Mouse (Mus musculus): ENCODE measurements around the gene Il21. TPM values are rescaled to one million over a fixed set of nuclear protein-coding genes. Genes with fewer than 3 reads are reported as not detected.

Gene Il21
- polyA plus RNA-seq, 1 experiment from 2014 or later = not detected

DNA sequence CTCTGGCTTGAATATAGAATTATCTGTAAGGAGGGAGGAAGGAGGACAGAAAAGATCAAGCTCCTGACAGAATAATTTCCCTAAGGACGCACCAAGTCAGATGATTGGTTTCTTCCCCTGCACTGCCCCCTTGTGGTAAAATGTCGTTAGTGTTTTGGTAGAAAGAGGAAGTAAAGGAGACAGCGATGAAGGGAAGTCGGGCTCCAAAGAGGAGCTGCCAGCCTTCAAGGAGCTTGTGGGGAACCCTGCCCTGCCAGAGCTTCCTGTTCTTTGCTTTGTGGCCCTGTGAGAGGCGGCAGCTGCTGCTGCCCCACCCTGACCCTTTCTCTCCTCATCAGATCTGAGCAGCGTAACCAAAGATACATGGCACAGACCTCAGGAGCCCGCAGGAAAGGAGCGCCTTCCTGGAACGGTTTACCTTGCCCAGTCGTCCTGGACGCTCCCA is 28.4 kb downstream of the Il21 start:
- peak; percentile 90 for ATAC-seq (ENCODE audit: low read depth)
- H3K9me3 ChIP-seq (ENCODE audit: control insufficient read depth, low read length) = no peaks in the 10 kb centered on the region
- whole genome bisulfite sequencing = 2% methylated on average over 11 of the region's 11 CpGs
- peak overlapping the region; percentile 91 for H3K4me2 ChIP-seq (ENCODE audit: low read depth, low read length)
- no peaks in the 10 kb centered on the region for H3K4me1 ChIP-seq (ENCODE audit: control insufficient read depth, insufficient read depth, low read length)
- H3K36me3 ChIP-seq (ENCODE audit: control insufficient read depth, insufficient read depth, low read length) = no peaks in the 10 kb centered on the region
- no peaks in the 10 kb centered on the region for H3K27me3 ChIP-seq (ENCODE audit: control insufficient read depth, insufficient read depth, low read length)
- peak overlapping the region; percentile 41 for H3K4me3 ChIP-seq (ENCODE audit: low read depth, low read length)
- peak overlapping the region; percentile 65 for H3K9ac ChIP-seq (replicated peaks; ENCODE audit: low read depth, low read length)
- no peak overlapping the region for H3K27ac ChIP-seq (ENCODE audit: low read depth, low read length)

DNA sequence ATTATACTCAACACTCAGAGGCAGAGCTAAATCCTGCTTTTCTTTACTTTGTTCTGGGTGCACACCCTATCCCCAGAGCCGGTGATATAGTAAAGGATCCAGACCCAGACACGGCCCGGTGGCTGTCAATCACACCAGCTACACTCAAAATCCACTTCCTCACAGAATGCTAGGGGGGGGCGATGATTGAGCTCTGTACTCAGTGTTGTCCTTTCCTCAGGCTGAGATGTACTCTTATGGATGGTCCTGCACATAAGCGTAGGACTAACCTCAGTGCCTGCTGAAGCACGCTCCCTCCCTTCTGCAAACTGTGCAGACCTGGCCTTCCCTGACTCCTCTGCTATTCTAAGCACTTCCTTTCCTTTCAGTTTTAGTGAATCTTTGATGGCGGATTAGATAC is 29.6 kb downstream of the Il21 start:
- H3K27me3 ChIP-seq (ENCODE audit: control insufficient read depth, insufficient read depth, low read length) = no peaks in the 10 kb centered on the region
- WGBS = 79% methylated on average over 7 of the region's 7 CpGs
- no peak for ATAC-seq (ENCODE audit: low read depth)
- H3K4me3 ChIP-seq (ENCODE audit: low read depth, low read length) = no peak overlapping the region
- no peak overlapping the region for H3K4me2 ChIP-seq (ENCODE audit: low read depth, low read length)
- no peak overlapping the region for H3K27ac ChIP-seq (ENCODE audit: low read depth, low read length)
- no peaks in the 10 kb centered on the region for H3K4me1 ChIP-seq (ENCODE audit: control insufficient read depth, insufficient read depth, low read length)
- H3K9ac ChIP-seq (replicated peaks; ENCODE audit: low read depth, low read length) = no peak overlapping the region
- H3K36me3 ChIP-seq (ENCODE audit: control insufficient read depth, insufficient read depth, low read length) = no peaks in the 10 kb centered on the region
- no peaks in the 10 kb centered on the region for H3K9me3 ChIP-seq (ENCODE audit: control insufficient read depth, low read length)

DNA sequence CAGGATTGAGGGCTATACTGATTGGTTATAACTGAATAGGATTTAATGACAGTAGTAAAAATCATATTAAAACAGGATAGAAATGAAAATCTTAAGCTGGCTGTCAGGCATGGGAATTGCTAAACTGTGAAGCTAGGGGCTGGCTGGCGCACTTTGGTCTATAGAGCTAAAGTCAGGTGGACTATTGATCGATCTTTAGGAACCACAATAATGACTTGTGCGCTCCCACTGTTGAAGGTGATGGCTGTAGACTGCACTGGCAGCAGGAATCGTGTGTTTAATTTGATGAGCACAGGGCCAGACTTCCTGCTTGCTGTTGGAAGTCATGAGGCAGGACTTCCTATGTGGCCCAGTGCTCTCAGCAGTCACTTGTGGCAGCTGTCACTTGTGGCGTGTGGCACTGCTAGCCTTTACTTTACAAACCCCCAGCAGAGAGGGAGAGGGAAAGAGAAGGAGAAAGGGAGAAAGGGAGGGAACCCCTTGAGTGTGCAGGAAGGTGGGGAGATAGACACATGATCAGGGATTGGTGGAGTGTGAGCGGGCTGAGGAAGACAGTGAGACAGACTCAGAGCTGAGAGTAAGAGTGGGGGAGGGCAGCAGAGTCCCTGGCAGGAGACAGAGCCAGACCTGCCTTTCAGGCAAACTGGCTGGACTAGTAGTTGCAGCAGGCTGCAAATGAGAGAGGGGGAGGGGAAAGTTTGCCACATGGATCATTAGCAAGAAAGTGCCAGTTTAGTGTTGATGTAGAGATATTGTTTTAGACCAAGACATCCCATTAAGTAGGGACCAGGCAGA is 31.1 kb downstream of the Il21 start:
- WGBS = 70% methylated on average over 6 of the region's 6 CpGs
- H3K4me1 ChIP-seq (ENCODE audit: control insufficient read depth, insufficient read depth, low read length) = no peaks in the 10 kb centered on the region
- no peak overlapping the region for H3K4me2 ChIP-seq (ENCODE audit: low read depth, low read length)
- no peak overlapping the region for H3K9ac ChIP-seq (replicated peaks; ENCODE audit: low read depth, low read length)
- no peak for ATAC-seq (ENCODE audit: low read depth)
- no peaks in the 10 kb centered on the region for H3K27me3 ChIP-seq (ENCODE audit: control insufficient read depth, insufficient read depth, low read length)
- H3K27ac ChIP-seq (ENCODE audit: low read depth, low read length) = no peak overlapping the region
- H3K9me3 ChIP-seq (ENCODE audit: control insufficient read depth, low read length) = no peaks in the 10 kb centered on the region
- no peak overlapping the region for H3K4me3 ChIP-seq (ENCODE audit: low read depth, low read length)
- H3K36me3 ChIP-seq (ENCODE audit: control insufficient read depth, insufficient read depth, low read length) = no peaks in the 10 kb centered on the region

DNA sequence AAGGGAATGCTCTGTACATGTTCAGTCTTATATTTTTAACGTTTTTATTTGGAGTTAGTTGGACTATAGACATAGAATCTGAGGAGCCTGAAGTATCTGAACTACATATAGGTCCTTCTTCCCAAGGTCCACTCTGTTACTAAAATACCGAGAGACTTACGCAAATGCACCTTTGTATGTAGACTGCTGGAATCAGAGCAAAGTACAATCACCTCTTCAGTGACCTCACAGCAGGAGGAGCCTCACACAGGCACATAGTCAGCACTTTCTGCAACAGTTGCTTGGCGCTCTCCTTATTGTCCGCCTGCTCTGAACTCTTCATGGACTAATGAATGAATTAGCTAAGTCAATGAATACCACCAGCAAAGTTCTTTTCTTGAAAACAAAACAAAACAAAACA is 34.1 kb downstream of the Il21 start:
- no peaks in the 10 kb centered on the region for H3K27me3 ChIP-seq (ENCODE audit: control insufficient read depth, insufficient read depth, low read length)
- WGBS = 80% methylated on average over 5 of the region's 5 CpGs
- ATAC-seq (ENCODE audit: low read depth) = no peak

DNA sequence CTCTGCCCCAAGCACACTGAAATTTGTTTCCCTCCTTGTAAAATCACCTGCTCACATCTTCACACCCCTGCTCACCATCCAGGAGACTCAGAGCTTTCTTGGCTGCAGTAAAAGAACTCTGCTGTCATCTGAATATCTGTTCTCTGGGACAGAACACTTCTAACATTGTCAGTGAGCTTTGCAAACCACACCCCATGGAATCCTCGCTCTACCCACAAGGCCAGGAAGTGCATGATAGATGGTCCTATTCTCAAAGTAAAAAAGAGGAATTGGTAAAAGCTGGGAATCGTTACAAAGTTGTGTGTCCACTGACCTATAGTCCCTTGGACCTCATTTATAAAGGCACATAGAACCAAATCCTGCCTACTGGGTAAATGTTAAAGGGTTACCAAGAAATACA is 40.5 kb downstream of the Il21 start:
- no peaks in the 10 kb centered on the region for H3K36me3 ChIP-seq (ENCODE audit: control insufficient read depth, insufficient read depth, low read length)
- no peak overlapping the region for H3K4me2 ChIP-seq (ENCODE audit: low read depth, low read length)
- no peaks in the 10 kb centered on the region for H3K9me3 ChIP-seq (ENCODE audit: control insufficient read depth, low read length)
- 79% methylated on average over 2 of the region's 2 CpGs for WGBS
- no peaks in the 10 kb centered on the region for H3K4me1 ChIP-seq (ENCODE audit: control insufficient read depth, insufficient read depth, low read length)
- H3K27ac ChIP-seq (ENCODE audit: low read depth, low read length) = no peak overlapping the region
- no peaks in the 10 kb centered on the region for H3K27me3 ChIP-seq (ENCODE audit: control insufficient read depth, insufficient read depth, low read length)
- no peak overlapping the region for H3K9ac ChIP-seq (replicated peaks; ENCODE audit: low read depth, low read length)
- ATAC-seq (ENCODE audit: low read depth) = no peak
- no peak overlapping the region for H3K4me3 ChIP-seq (ENCODE audit: low read depth, low read length)

More for the DNA sequence above, 34.1 kb downstream of the Il21 start:
- H3K4me2 ChIP-seq (ENCODE audit: low read depth, low read length) = no peak overlapping the region
- H3K36me3 ChIP-seq (ENCODE audit: control insufficient read depth, insufficient read depth, low read length) = no peaks in the 10 kb centered on the region
- no peak overlapping the region for H3K9ac ChIP-seq (replicated peaks; ENCODE audit: low read depth, low read length)
- no peaks in the 10 kb centered on the region for H3K9me3 ChIP-seq (ENCODE audit: control insufficient read depth, low read length)
- H3K27ac ChIP-seq (ENCODE audit: low read depth, low read length) = no peak overlapping the region
- H3K4me1 ChIP-seq (ENCODE audit: control insufficient read depth, insufficient read depth, low read length) = no peaks in the 10 kb centered on the region
- H3K4me3 ChIP-seq (ENCODE audit: low read depth, low read length) = no peak overlapping the region

DNA sequence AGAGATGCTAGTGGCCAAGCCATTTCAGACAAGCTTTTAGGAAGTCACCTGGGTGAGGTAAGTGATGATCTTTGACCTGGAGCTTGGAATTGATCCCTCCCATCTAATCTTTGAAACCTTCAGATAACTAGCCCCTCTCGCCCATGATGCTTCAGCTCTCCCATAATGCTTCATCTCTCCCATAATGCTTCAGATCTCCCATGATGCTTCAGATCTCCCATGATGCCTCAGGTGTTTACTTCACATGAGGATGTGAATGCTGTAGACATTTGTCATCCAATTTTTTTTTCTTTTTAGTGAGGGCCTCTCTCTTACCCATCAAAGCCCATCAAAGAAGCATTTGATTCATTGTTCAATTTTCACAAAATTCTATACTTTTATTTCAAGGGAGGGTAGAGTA is 46.9 kb downstream of the Il21 start:
- H3K27me3 ChIP-seq (ENCODE audit: control insufficient read depth, insufficient read depth, low read length) = no peaks in the 10 kb centered on the region
- H3K4me2 ChIP-seq (ENCODE audit: low read depth, low read length) = no peak overlapping the region
- 97% methylated on average over 1 of the region's 1 CpGs for WGBS
- H3K9me3 ChIP-seq (ENCODE audit: control insufficient read depth, low read length) = no peaks in the 10 kb centered on the region
- no peak overlapping the region for H3K27ac ChIP-seq (ENCODE audit: low read depth, low read length)
- H3K4me1 ChIP-seq (ENCODE audit: control insufficient read depth, insufficient read depth, low read length) = no peaks in the 10 kb centered on the region
- no peak overlapping the region for H3K4me3 ChIP-seq (ENCODE audit: low read depth, low read length)
- no peak for ATAC-seq (ENCODE audit: low read depth)
- no peaks in the 10 kb centered on the region for H3K36me3 ChIP-seq (ENCODE audit: control insufficient read depth, insufficient read depth, low read length)
- no peak overlapping the region for H3K9ac ChIP-seq (replicated peaks; ENCODE audit: low read depth, low read length)

DNA sequence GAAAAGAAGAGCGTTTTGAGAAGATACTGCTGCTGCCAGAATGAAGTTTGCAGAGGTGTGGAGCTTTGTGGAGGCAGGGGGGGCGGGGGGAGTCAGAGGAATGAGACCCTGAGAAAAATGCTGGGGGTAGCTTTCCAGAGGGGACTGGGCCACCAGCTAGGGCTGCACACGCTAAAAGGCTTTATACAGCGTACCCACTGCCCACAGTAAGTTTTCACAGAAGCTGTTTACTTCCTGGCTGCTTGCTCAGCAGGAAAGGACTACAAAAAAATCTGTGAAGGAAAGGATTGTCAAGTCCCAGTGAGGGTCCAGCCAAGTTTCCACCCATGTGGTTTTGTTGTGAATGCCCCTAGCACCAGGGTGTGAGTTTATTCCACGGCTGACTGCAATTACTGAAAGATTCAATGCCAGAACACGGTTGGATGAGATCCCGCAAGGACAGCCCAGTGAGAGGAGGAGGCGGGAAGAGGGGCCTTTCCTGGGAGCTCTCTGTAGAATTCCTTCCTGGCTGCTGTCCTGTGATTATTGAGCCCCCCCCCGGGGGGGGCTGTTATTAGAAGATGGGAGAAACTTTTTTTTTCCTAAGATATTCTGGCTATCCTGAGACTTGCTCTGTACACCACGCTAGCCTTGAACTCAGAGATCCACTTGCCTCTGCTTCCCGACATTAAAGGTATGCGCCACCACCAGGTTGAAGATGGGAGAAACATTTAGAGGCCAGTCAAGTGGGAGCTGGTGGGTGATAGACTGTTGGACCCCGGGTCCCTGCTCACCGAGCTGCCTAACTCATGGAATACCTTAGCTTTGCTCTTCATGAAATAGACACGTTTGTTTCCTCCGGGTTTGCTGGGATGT is 49.8 kb downstream of the Il21 start:
- Histone ChIP-seq H3K36me3 (ENCODE audit: control insufficient read depth, insufficient read depth, low read length) (no peaks in the 10 kb centered on the region), H3K27ac (ENCODE audit: low read depth, low read length) (no peak overlapping the region), H3K4me1 (ENCODE audit: control insufficient read depth, insufficient read depth, low read length) (no peaks in the 10 kb centered on the region), H3K4me3 (ENCODE audit: low read depth, low read length) (no peak overlapping the region), H3K27me3 (ENCODE audit: control insufficient read depth, insufficient read depth, low read length) (no peaks in the 10 kb centered on the region), H3K9me3 (ENCODE audit: control insufficient read depth, low read length) (no peaks in the 10 kb centered on the region), H3K4me2 (ENCODE audit: low read depth, low read length) (no peak overlapping the region), H3K9ac (replicated peaks; ENCODE audit: low read depth, low read length) (no peak overlapping the region)
- WGBS = 39% methylated on average over 16 of the region's 16 CpGs
- ATAC-seq (ENCODE audit: low read depth) = peak; percentile 86

DNA sequence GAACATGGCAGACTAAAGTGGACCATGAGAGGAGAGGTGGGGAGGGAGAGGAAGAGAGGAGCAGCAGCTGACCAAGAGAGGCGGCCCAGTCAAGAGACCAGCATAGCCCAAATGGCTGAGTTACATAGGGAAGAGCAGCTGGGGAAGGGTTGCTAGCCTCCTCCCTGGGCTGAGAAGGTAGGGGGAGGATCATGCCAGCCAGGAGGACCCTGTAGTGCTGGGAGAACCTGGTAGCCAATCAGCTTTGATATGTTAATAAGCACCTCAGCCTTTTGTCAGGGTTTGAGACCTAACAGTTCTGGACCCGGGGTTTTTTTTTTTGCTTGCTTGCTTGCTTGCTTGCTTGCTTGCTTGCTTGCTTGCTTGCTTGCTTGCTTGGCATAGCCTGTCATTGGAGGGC is 51.4 kb downstream of the Il21 start:
- Histone ChIP-seq H3K9me3 (ENCODE audit: control insufficient read depth, low read length) (no peaks in the 10 kb centered on the region), H3K4me3 (ENCODE audit: low read depth, low read length) (no peak overlapping the region), H3K9ac (replicated peaks; ENCODE audit: low read depth, low read length) (no peak overlapping the region), H3K4me1 (ENCODE audit: control insufficient read depth, insufficient read depth, low read length) (no peaks in the 10 kb centered on the region), H3K36me3 (ENCODE audit: control insufficient read depth, insufficient read depth, low read length) (no peaks in the 10 kb centered on the region), H3K27ac (ENCODE audit: low read depth, low read length) (no peak overlapping the region), H3K27me3 (ENCODE audit: control insufficient read depth, insufficient read depth, low read length) (no peaks in the 10 kb centered on the region), H3K4me2 (ENCODE audit: low read depth, low read length) (no peak overlapping the region)
- 15% methylated on average over 2 of the region's 2 CpGs for WGBS
- no peak; the same call in 1 of the 2 replicates for ATAC-seq (ENCODE audit: low read depth)
